Mouse (Mus musculus) heart, embryonic 11.5 days (tissue): ENCODE results near the gene Lima1. TPM values are rescaled to one million over a fixed set of nuclear protein-coding genes. Genes with fewer than 3 reads are reported as not detected.
"Not testable (repeated sequence)": the region's sequence is repeated elsewhere in the genome, so short reads cannot be mapped to it uniquely, and the experiment has no call there.

Source experiments
- ATAC-seq: fragments of 200-750 bp; cut with Nextera tagmentation; replicated peaks from 2 replicates; pipeline ENCODE4 v1.8.0; 2017; ENCODE audit warnings: moderate library complexity; ENCODE audit not compliant: insufficient number of reproducible peaks, low FRiP score, low TSS enrichment
- H3K27ac ChIP-seq: fragments of 300-500 bp; sonication (generic); 2 replicates; pipeline ENCODE4 v1.5.1; 2014; ENCODE audit warnings: mild to moderate bottlenecking, low read depth, low read length
- H3K27me3 ChIP-seq: fragments of 300-500 bp; sonication (generic); 2 replicates; pipeline ENCODE4 v1.6.1; 2014; ENCODE audit warnings: mild to moderate bottlenecking, low read length, mixed read lengths; ENCODE audit not compliant: control insufficient read depth, insufficient read depth
- H3K36me3 ChIP-seq: fragments of 300-500 bp; sonication (generic); 2 replicates; pipeline ENCODE4 v1.6.1; 2014; ENCODE audit warnings: mild to moderate bottlenecking, low read length, moderate library complexity, mixed read lengths; ENCODE audit not compliant: control insufficient read depth, insufficient read depth
- H3K4me1 ChIP-seq: fragments of 300-500 bp; sonication (generic); 2 replicates; pipeline ENCODE4 v1.6.1; 2014; ENCODE audit warnings: low read length; ENCODE audit not compliant: control insufficient read depth, insufficient read depth
- H3K4me2 ChIP-seq: fragments of 300-500 bp; sonication (generic); 2 replicates; pipeline ENCODE4 v1.6.1; 2014; ENCODE audit warnings: mild to moderate bottlenecking, moderate library complexity
- H3K4me3 ChIP-seq: fragments of 300-500 bp; sonication (generic); 2 replicates; pipeline ENCODE4 v1.5.1; 2014; ENCODE audit warnings: low read depth, low read length
- H3K9ac ChIP-seq: fragments of 300-500 bp; sonication (generic); 2 replicates; pipeline ENCODE4 v1.6.1; 2014; ENCODE audit warnings: mild to moderate bottlenecking, low read depth, low read length, moderate library complexity
- H3K9me3 ChIP-seq: fragments of 300-500 bp; sonication (generic); replicated peaks from 2 replicates; pipeline ENCODE4 v1.6.1; 2016; ENCODE audit warnings: low read length; ENCODE audit not compliant: control insufficient read depth
- WGBS: fragments of 180-500 bp; shearing (Covaris S2); extraction: QIAGEN DNeasy Blood & Tissue Kit; methylation state at CpG from one replicate; pipeline ENCODE4 v1.1.7; 2014; ENCODE audit not compliant: insufficient replicate concordance; 5-methylcytosine and 5-hydroxymethylcytosine counted together
- polyA plus RNA-seq: library from polyadenylated mRNA; unstranded; fragments of >200 nt; fragmentation: Nextera tagmentation; extraction: Ambion mirVana; gene quantifications from 2 replicates; pipeline ENCODE4 v1.2.1, GENCODE M21; 2014

Gene Lima1
- polyA plus RNA-seq, 1 experiment from 2014 or later, result 24.1 TPM

DNA sequence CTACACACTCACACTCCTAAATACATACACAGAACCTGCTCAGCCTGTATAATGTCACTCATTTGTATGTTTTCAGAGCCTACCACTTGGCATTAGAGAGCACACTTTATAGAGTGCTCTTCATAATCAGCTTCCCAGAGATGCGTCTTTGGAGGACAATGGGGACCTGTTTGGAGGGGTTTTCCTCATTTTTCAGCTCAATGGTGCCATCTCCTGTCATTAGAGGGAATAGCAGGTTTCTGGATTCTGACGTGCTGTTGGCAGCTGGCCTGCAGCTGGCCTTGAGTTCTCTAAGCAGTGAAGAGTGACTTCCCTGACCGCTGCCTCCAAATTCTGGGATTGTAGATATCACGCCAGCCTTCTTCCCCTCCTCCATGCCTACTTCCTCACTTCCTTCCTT is 29.1 kb upstream of the Lima1 start:
- no peak for ATAC-seq
- H3K27ac ChIP-seq, result no peak overlapping the region

DNA sequence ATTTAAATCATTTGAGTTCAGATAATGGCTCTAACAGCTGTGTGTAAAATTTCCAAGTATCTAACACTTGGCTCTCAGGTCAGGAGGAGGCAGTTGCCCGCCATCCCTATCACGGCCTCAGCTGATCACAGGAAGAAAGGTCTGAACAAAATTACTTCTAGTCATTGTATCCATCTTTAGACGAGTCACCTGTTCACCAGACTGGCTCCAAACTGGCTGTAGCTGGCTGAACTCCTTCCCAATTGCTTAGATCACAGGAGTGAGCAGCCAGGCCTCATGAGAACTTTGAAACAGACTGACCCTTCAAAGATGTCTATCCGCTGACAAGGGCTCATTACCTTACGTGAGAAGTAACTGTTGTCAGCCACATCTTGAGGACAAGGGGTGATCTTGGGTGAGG is 28.0 kb upstream of the Lima1 start:
- Histone ChIP-seq H3K27ac (no peak overlapping the region), H3K4me1 (no peaks in the 10 kb centered on the region), H3K27me3 (0 out of 2 replicates have a peak, but pooled peaks cover 2% of the 10 kb centered on the region), H3K9ac (0 out of 2 replicates have a peak overlapping the region, but pooled peaks have one; percentile 34), H3K4me3 (no peak overlapping the region), H3K4me2 (no peak overlapping the region), H3K36me3 (no peaks in the 10 kb centered on the region), H3K9me3 (no peaks in the 10 kb centered on the region)
- no peak for ATAC-seq
- 76% methylated on average over 5 of the region's 5 CpGs for WGBS

More for the DNA sequence above, 29.1 kb upstream of the Lima1 start:
- H3K27me3 ChIP-seq, result 0 out of 2 replicates have a peak, but pooled peaks cover 2% of the 10 kb centered on the region
- H3K4me1 ChIP-seq, result no peaks in the 10 kb centered on the region
- H3K9ac ChIP-seq, result no peak overlapping the region
- H3K4me3 ChIP-seq, result no peak overlapping the region
- H3K4me2 ChIP-seq, result no peak overlapping the region
- WGBS, result 6% methylated on average over 4 of the region's 4 CpGs
- no peaks in the 10 kb centered on the region for H3K9me3 ChIP-seq
- no peaks in the 10 kb centered on the region for H3K36me3 ChIP-seq

DNA sequence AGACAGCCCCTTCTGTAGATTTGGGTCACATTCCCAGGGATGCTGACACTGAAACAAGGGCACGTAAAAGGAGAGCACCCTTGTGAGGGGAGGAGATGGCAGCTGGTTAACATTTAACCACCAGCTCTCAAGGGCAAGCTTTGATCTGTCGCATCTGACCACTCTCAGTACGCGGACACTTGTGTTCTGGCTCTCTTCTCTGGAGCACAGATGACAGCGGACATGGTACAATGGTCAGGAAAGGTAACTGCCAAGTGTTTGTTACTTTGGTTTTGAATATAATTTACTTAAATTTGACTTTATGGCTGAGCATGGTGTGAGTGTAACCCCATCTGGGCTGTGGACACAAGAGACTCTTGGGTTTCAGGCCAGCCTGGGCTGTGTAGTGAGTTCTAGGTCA is 27.5 kb upstream of the Lima1 start:
- no peaks in the 10 kb centered on the region for H3K36me3 ChIP-seq
- H3K4me1 ChIP-seq, result no peaks in the 10 kb centered on the region
- H3K27ac ChIP-seq, result no peak overlapping the region
- no peak overlapping the region for H3K4me2 ChIP-seq
- 0 out of 2 replicates have a peak overlapping the region, but pooled peaks have one; percentile 34 for H3K9ac ChIP-seq
- WGBS, result 58% methylated on average over 5 of the region's 5 CpGs
- H3K27me3 ChIP-seq, result 0 out of 2 replicates have a peak, but pooled peaks cover 2% of the 10 kb centered on the region
- no peak for ATAC-seq
- H3K9me3 ChIP-seq, result no peaks in the 10 kb centered on the region
- no peak overlapping the region for H3K4me3 ChIP-seq

DNA sequence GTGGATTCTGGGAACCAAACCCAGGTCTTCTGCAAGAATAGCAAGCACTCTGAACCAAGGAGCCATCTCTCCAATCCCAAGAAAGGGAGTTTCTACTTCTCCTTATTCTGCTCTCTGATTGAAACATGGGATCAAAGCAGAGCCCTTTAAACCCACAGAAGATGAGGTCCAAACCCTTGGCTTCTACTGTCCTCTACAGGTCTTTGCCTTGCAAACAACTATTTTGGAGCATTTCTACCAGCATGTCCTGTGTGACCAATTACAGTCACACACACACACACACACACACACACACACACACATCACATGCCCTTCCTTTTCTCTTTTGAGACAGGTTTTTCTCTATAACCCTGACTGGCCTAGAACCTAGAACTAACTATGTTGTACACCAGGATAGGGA is 21.4 kb upstream of the Lima1 start:
- Histone ChIP-seq H3K4me3 (no peak overlapping the region), H3K27ac (no peak overlapping the region), H3K36me3 (no peaks in the 10 kb centered on the region), H3K4me2 (no peak overlapping the region), H3K4me1 (peaks cover 8% of the 10 kb centered on the region; the same call in 1 of the 2 replicates), H3K9me3 (no peaks in the 10 kb centered on the region), H3K27me3 (no peaks in the 10 kb centered on the region), H3K9ac (no peak overlapping the region)
- no peak for ATAC-seq

DNA sequence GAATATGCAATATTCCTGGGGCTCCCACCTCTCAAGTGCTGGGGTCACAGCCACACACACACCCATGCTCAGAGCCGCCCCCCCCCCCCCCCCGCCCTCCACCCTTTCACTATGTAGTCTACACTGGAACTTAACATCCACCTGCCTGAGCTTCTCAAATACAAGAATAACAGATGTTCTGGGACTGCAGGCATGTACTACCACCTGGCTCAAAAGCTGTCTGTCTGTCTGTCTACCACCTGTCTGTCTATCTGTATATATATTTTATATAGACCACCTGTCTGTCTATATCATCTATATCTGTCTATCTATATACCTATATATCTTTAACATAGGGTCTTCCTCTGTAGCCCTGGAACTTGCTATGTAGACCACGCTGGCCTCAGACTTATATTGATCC is 16.1 kb upstream of the Lima1 start:
- Histone ChIP-seq H3K36me3 (no peaks in the 10 kb centered on the region), H3K27ac (no peak overlapping the region), H3K4me3 (no peak overlapping the region), H3K9me3 (no peaks in the 10 kb centered on the region), H3K27me3 (no peaks in the 10 kb centered on the region), H3K4me2 (no peak overlapping the region), H3K4me1 (no peaks in the 10 kb centered on the region), H3K9ac (no peak overlapping the region)
- 69% methylated on average over 3 of the region's 3 CpGs for WGBS
- no peak for ATAC-seq

DNA sequence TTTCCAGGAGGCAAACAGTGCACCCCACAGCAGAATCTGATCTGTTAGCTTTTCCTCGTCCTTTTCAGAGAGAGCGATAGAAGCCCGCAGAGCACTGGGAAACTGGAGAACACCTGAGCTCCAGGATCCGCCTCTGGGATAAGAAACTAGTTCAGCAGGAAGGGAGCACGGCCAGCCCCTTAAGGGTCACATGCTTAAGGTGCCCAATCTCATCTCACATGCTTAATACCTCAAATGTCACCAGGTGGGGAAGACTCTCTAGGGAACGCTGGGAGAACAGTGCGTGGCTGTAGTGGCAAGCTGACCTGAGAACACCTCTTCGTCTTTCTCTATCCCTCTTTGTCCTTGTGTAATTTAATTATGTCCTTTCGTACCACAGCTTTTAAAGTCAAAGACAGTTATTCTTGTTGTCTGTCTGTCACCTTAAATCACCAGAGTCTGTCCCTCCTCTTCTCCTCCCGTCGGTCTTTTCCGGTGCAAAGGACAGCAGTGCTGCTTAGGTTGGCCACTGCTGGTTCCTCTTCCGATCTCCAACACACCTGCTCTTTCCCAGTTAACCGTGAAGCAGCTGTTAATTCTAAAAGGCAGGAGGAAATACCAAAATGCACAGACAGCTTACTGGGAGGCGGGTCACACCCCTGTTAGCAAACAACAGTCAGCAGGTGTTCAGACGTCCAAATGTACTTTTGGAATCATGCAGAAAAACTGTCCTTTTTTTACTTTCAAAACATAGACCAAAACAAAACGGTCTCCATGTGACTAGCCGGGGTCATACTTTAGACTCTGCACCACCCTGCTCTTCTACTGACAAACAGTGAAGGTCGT is 15.4 kb upstream of the Lima1 start:
- H3K27ac ChIP-seq, result no peak overlapping the region
- no peak overlapping the region for H3K9ac ChIP-seq
- ATAC-seq, result no peak
- H3K4me3 ChIP-seq, result no peak overlapping the region
- H3K9me3 ChIP-seq, result no peaks in the 10 kb centered on the region
- H3K4me1 ChIP-seq, result no peaks in the 10 kb centered on the region
- peak overlapping the region; percentile 22 for H3K4me2 ChIP-seq
- WGBS, result 46% methylated on average over 19 of the region's 19 CpGs
- H3K27me3 ChIP-seq, result no peaks in the 10 kb centered on the region
- H3K36me3 ChIP-seq, result no peaks in the 10 kb centered on the region

DNA sequence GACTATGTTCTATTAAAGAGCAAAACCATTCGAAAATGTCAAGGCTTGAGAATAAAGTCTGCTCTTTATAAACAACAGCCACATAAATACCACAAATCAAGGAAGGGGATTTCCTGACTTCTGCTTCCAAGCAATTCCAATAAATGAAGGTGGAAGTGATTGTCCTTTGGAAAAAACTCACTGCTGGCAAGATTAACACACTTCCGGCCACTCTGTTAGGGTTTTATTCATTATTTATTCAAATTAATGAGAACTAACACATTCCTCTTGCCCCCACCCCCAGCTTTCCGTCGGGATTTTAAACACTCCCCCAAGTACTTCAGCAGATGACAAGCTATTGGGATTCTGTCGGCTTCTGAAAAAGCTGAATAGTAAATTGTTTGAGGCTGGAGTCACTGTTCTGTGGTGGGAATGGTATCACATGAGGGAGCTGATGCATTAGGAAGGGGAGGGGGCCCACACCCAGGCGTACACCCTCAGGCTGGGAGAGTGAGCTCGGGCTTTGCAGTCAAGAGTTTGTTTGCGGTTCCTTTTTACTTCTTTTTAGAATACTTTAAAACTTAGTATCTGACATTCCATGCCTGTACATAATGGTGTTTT is 14.1 kb upstream of the Lima1 start:
- Histone ChIP-seq H3K36me3 (no peaks in the 10 kb centered on the region), H3K27ac (no peak overlapping the region), H3K4me2 (no peak overlapping the region), H3K9ac (no peak overlapping the region), H3K9me3 (no peaks in the 10 kb centered on the region), H3K27me3 (no peaks in the 10 kb centered on the region), H3K4me3 (no peak overlapping the region), H3K4me1 (no peaks in the 10 kb centered on the region)
- 54% methylated on average over 8 of the region's 8 CpGs for WGBS
- no peak for ATAC-seq

DNA sequence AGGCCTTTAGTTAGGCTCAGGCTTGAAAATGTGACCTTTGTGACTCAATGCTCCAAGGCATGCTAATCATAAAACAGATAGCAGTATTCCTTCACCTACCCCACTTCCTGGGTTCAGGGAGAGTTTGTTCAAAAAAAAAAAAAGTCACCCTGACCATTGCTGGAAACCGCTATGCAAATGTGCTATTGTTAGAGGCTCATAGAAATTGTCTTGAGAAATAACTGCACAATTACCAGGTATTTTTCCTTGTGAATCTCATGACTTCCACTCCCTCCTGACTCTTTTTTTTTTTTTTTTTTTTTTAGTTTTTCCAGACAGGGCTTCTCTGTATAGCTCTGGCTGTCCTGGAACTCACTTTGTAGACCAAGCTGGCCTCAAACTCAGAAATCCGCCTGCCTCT is 11.9 kb upstream of the Lima1 start:
- not testable (repeated sequence) for ATAC-seq, H3K27ac ChIP-seq, H3K4me1 ChIP-seq, H3K4me2 ChIP-seq, H3K9me3 ChIP-seq, H3K9ac ChIP-seq, H3K27me3 ChIP-seq, H3K36me3 ChIP-seq, H3K4me3 ChIP-seq
- 88% methylated on average over 2 of the region's 2 CpGs for WGBS

DNA sequence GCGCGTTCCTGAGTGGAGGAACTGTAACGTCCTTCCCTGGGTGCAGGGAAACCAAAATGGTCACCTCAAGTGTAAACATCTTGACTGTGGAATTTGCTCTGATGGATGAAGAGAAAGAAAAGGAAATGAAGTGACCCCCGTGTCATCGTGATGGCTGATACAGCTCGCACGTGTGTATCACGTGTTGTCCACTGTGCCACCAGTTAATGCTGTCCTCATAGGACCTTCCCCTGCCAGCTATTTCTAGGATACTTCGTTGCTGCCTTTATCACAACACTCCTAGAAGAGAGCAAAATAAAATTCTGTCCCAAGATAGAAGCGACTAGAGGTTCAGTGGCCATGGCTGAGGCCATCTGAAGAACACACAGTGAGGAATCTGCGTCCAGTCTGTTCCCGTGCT is 8.8 kb upstream of the Lima1 start:
- Histone ChIP-seq H3K36me3 (no peaks in the 10 kb centered on the region), H3K9me3 (no peaks in the 10 kb centered on the region), H3K4me3 (no peak overlapping the region), H3K27ac (no peak overlapping the region), H3K4me1 (no peaks in the 10 kb centered on the region), H3K9ac (no peak overlapping the region), H3K4me2 (no peak overlapping the region), H3K27me3 (no peaks in the 10 kb centered on the region)
- no peak for ATAC-seq
- WGBS, result 74% methylated on average over 12 of the region's 12 CpGs
